Mouse (Mus musculus) adipocyte (in vitro differentiated cells): Measurements from ENCODE around the gene Dnajc5.

Experiments used
- DNase-seq: peaks from one replicate; pipeline ENCODE4 v3.0.0-alpha.2; 2016; ENCODE audit warnings: low spot score

Dnajc5 gene

GRCm38 (mm10) chr2:181589011-181589731 is 68.9 kb downstream of the Dnajc5 start:
- no peak for DNase-seq

- no peak for DNase-seq
These were observed 69.4 kb downstream of the Dnajc5 start for GRCm38 (mm10) chr2:181589732-181590105.

GRCm38 (mm10) chr2:181590471-181590870 is 70.2 kb downstream of the Dnajc5 start:
- DNase-seq: no peak

GRCm38 (mm10) chr2:181591528-181592085 is 71.3 kb downstream of the Dnajc5 start, which contains the start of gene Prpf6:
Prpf6 (plus strand) TSS chr2:181591868.
- no peak for DNase-seq

- peak; percentile 74 for DNase-seq
These were observed 72.2 kb downstream of the Dnajc5 start, which contains the start of gene Zfp512b for GRCm38 (mm10) chr2:181592231-181593041. Zfp512b (minus strand) TSS chr2:181592803.

- DNase-seq: peak; percentile 80
These were observed 72.7 kb downstream of the Dnajc5 start for GRCm38 (mm10) chr2:181593042-181593421.

- peak; percentile 49 for DNase-seq
These were observed 73.7 kb downstream of the Dnajc5 start for GRCm38 (mm10) chr2:181593937-181594336.

- peak; percentile 75 for DNase-seq
These were observed 74.8 kb downstream of the Dnajc5 start for GRCm38 (mm10) chr2:181594946-181595696.

- no peak for DNase-seq
These were observed 76.1 kb downstream of the Dnajc5 start for GRCm38 (mm10) chr2:181596221-181596960.

- DNase-seq: no peak
These were observed 77.2 kb downstream of the Dnajc5 start for GRCm38 (mm10) chr2:181597378-181598061.

GRCm38 (mm10) chr2:181598454-181599351 is 78.4 kb downstream of the Dnajc5 start, which contains the start of gene Samd10:
Samd10 (minus strand) TSS chr2:181599212.
- no peak for DNase-seq

- no peak for DNase-seq
These were observed 80.0 kb downstream of the Dnajc5 start for GRCm38 (mm10) chr2:181600226-181600758.

- DNase-seq: peak; percentile 99
These were observed 80.8 kb downstream of the Dnajc5 start for GRCm38 (mm10) chr2:181600828-181601750.

GRCm38 (mm10) chr2:181601751-181602145 is 81.5 kb downstream of the Dnajc5 start:
- peak; percentile 24 for DNase-seq

GRCm38 (mm10) chr2:181602367-181602766 is 82.1 kb downstream of the Dnajc5 start:
- no peak for DNase-seq
